Mouse (Mus musculus): ENCODE measurements around the gene Zfp951. TPM values are rescaled to one million over a fixed set of nuclear protein-coding genes. Genes with fewer than 3 reads are reported as not detected.

Zfp951 gene
- 0.51 and 0.59 TPM in 2 replicates for polyA plus RNA-seq (2012; rRNA removed)

GRCm38 (mm10) chr5:104859962-104860525, at the start of gene Zfp951:
Gene Zfp951 (minus strand): TSS chr5:104860070.

Other genes with a start within 250 kb of the Zfp951 start
- 2.4 and 3.2 TPM in 2 replicates for gene Abcg3, start 122.6 kb upstream of the Zfp951 start, polyA plus RNA-seq (2012; rRNA removed)

Data from liver, embryonic 14 days (tissue).